Mouse (Mus musculus) layer of hippocampus, adult 6 months (tissue): ENCODE results near the gene Ncam1. TPM values are rescaled to one million over a fixed set of nuclear protein-coding genes. Genes with fewer than 3 reads are reported as not detected.

Experiments used
- long read RNA-seq, 2 experiments: library from polyadenylated mRNA; unstranded; transcript quantifications; one replicate each; pipeline ENCODE4 v2.0.0; 2019 to 2020
- polyA plus RNA-seq: library from polyadenylated mRNA; unstranded; fragments of <200 nt; fragmentation: Nextera tagmentation; gene quantifications from 2 replicates; pipeline ENCODE4 v1.2.3, GENCODE M21; 2021

Gene Ncam1
- polyA plus RNA-seq: 167 and 197 TPM in 2 replicates
- long read RNA-seq, experiment 1, partial matches to known transcripts: 101 of 278 reads
- long read RNA-seq, experiment 1, other reads (novel, unspliced or antisense): 177 of 278 reads
- long read RNA-seq, experiment 2, partial matches to known transcripts: 142 of 505 reads
- long read RNA-seq, experiment 2, other reads (novel, unspliced or antisense): 363 of 505 reads

DNA sequence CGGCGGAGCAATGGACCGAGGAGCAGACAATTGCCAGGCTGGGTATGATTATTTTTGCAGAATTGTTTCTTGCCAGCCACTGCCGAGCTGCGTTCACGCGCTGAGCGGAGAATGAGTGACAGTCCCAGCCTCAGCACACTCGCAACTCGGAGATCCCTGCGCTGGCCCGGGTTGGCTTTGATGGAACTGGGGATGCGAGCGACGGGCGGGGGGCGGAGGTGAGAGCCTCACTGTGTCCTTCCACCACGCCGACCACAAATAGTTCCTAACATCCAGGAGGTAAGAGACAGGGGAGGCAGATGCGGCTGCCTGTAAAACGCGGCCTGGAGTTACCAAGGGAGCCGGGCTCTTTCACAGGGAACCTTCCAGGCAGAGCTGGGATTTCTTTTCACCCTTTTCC, at the start of gene Ncam1:
Gene Ncam1 (minus strand): TSS at position 120 of the 400 bp plus-strand sequence.

DNA sequence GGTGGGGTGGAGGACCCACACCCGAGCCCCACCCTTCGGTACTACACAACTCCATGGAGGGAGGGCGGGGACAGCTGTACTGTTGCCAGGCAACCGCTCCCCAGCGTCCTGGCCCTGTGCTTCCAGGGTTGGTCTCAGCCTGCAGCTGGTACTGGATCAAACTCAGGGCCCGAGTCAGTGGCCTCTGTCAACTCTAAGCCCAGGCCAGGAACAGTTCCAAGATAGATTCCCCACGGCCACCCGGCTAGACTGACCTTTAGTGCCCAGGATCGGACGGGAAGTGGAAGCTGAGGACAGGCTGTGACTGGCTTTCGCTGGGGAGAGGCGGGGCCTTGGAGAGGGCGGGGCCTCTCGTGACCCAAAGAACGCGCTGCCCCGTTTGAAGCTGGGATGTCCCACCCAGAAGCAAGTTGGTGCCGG, 312.8 kb downstream of the Ncam1 start, which contains the start of gene Ttc12:
Gene Ttc12 (minus strand): TSS at position 334 of the 420 bp plus-strand sequence.

